Mouse (Mus musculus): ENCODE data around the gene Casp3. TPM values are rescaled to one million over a fixed set of nuclear protein-coding genes. Genes with fewer than 3 reads are reported as not detected.
A peak's percentile ranks its signal among the peaks of the same experiment; 100 is the strongest.
"Not testable (repeated sequence)": the region's sequence is repeated elsewhere in the genome, so short reads cannot be mapped to it uniquely, and the experiment has no call there.

Gene Casp3
- 22.6 and 28.9 TPM in 2 replicates for total RNA-seq (2021)
- long read RNA-seq, transcript Casp3-204 (7 exons, 2,601 nt) = major isoform, 22 of 36 reads
- long read RNA-seq, partial matches to known transcripts = 7 of 36 reads
- long read RNA-seq, other reads (novel, unspliced or antisense) = 3 of 36 reads

DNA sequence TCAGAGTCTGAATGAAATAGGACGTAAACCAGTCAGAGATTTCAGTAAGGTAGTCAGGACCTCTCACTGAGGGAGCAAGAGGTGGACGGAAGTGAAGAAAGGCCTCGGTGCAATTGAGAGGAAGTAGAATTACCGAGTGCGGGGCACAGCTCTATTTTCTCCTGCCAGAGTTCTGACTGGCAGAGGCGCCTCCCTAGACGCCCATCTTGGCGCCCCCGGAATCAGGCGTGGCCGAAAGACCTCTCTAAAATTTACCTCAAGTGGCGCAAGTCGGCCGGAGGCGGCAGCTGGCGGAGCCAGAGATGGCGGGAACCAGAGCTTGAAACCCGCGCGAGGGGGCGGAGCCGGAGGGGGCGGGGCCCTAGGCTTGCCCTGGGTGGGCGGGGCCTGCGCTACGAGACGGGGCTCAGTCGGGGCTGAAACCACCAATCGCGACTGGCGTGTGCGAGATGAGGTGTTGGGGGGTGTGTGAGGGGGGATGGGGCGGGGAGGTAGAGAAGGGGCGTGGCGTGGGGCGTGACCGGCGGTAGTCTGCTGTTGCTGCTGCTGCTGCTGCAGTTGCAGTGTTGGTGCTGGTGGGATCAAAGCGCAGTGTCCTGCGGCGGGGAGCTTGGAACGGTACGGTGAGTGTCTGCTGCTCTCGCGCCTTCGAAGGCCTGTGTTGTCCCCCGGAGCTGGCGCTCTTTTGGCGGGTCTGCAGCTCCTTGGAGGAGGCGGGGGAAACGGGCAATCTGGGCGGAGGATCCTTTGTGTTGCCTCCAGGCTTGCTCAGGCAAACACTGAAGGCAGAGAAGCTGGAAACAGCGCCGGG, at the start of gene Casp3, which contains the start of gene Primpol:
Gene Casp3, plus strand, starts transcription at position 413 of the 811 bp plus-strand sequence.
Gene Primpol, minus strand, starts transcription at position 334 of the 811 bp plus-strand sequence.
- DNase-seq = peak; percentile 99

GRCm38 (mm10) chr8:46567946-46568345, 49.1 kb upstream of the Casp3 start:
- DNase-seq = no peak

DNA sequence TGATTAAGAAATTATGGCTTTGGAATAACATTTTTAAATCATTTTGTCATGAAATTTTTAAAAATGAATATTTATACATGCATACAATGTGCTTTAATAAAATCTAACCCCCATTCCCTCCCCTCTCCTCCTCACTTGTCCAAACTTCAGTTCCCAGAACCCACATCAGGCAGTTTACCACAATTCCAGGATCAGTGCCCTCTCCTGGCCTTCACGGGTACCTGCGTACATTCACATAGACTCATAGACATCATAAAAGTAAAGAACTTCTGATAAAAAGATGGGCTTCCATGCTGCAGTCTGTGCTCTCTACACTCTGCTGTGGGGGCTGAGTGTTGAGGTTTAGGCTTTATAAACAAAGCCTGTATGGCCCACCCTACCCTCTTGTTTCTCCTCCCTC, 48.1 kb upstream of the Casp3 start:
- no peak for DNase-seq

DNA sequence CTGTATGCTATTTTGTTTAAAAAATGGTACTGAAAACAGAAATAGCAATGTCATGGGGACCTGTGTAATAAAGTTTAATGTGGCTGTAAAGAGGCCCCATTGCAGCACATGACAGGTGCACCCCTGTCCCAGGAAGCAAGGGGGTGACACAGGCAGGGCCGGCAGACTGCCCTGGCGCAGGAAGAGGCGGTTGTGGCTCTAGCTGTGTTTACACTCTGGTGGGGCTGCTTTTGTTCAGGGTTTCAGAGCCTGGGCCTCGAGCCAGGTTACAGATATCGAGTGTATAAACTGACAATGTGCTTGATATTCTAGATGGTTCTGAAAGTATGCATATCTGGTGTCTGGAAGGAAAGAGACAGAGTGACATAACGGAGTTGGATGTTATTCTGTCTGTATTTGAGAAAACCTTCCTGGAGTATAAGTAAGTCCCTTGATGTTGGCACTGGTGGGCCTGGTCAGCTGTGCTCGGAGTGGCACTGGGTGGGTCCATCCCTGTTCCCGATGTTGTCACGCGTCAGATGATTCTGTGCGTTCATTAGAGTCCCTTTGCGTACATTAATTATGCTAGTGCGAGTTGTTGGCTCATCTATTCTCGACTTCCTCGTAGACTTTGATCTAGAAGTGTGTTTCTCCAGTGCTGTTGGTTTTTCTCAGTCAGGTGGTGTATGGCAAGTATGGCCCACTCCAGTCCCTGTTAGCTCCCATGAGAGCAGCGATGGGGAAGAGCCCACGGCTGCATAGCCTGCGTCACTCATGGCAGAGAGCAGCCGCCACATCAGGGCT, 47.2 kb upstream of the Casp3 start:
- no peak for DNase-seq

DNA sequence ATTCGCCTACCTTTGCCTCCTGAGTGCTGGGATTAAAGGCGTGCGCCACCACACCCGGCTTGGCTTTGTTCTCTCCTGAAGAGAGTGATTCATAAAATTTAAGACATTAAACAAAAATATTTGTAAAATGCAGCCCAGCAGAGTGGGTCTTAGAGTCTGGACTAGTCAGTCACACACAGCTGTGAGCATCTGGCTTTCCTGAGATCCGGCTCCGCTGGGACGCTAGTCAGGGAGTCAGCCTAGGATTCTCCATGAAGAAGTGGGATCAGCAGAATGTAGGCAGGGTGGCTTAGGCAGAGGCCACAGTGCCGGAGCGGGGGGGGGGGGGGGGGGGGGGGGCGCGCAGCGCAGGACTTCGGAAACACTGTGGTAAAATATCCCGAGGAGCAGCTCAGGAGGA, 46.4 kb upstream of the Casp3 start:
- DNase-seq = no peak

GRCm38 (mm10) chr8:46573446-46573845, 43.6 kb upstream of the Casp3 start:
- DNase-seq = no peak

DNA sequence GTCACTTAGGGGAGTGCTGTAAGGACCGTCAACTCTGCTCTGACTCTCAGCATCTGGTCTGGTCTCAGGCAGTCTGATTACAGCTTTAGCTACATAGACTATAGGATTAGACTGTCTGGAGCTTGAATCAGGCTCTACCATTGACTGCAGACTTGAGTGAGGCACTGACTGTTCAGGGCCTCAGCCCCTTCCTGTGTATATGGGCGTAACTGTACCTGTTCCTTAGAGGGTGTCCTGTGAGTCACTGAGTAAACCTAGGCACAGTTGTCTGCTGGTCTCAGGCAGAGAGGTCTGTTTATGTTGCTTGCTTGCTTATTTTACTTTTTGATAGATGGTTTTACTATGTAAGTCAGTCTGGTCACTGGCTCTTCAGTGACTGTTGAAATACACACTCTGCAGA, 43.1 kb upstream of the Casp3 start:
- DNase-seq = no peak

DNA sequence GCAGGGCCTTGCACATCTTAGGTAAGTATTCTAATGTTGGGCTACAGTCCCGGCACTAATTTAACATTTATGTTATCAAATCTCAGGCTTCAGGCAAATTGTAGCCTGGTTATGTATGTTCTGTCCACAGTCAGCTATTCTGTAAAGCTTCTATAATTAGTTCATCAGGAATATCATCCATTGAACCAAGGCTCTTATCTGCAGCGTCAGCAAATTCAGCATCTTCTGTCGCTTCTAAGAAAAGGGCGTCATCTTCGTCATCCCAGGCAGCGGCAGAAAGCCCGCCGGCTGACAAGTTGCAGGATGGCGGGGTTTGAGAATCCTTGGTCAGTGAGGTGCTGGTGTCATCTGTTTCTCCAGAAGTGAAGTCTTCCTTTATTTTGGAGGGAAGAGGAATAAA, 38.3 kb upstream of the Casp3 start:
- no peak for DNase-seq

DNA sequence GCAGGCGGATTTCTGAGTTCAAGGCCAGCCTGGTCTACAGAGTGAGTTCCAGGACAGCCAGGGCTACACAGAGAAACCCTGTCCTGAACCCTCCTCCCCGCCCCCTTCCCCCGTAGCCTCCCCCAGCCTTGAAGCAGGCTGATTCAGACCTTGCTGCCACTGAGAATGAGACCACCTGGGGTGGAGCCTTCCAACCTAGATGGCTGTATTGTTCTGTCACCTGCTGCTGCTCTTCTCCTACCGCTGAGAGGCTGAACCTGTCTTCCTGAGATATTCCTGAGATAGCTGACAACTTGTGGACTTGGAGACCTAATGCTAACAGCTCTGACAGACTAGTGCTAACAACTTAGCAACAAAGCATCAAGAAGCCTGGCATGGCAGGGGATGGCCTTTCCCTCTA, 32.8 kb upstream of the Casp3 start:
- not testable (repeated sequence) for DNase-seq

GRCm38 (mm10) chr8:46585576-46585975, 31.5 kb upstream of the Casp3 start:
- DNase-seq = no peak

- DNase-seq = no peak
These were observed 29.2 kb upstream of the Casp3 start for GRCm38 (mm10) chr8:46587911-46588310.

- no peak for DNase-seq
These were observed 28.4 kb upstream of the Casp3 start for GRCm38 (mm10) chr8:46588663-46589062.

DNA sequence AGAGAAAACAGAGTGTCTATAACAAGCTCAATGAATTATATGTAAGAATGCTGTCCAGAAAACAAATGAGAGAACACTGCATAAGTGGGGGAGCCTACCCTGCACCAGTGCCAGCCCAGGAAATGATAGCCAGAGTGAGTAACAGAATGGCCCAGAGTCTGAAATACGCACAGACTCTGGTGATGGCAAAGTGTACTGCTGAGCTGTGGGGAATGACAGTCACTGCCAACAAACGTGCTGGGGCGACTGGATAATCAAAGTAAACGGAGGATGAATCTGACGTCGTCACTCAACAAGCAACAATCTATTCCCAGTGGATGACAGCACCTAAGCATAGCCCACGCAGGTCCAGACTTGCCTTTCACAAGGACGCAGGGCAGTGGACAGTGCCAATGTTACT, 24.0 kb upstream of the Casp3 start:
- DNase-seq = no peak

- DNase-seq = no peak
These were observed 23.3 kb upstream of the Casp3 start for GRCm38 (mm10) chr8:46593772-46594171.

GRCm38 (mm10) chr8:46595593-46595992, 21.5 kb upstream of the Casp3 start:
- DNase-seq = peak; percentile 17

- no peak for DNase-seq
These were observed 20.6 kb upstream of the Casp3 start for GRCm38 (mm10) chr8:46596530-46596929.

- no peak for DNase-seq
These were observed 19.7 kb upstream of the Casp3 start for GRCm38 (mm10) chr8:46597411-46597810.

GRCm38 (mm10) chr8:46598114-46598513, 19.0 kb upstream of the Casp3 start:
- DNase-seq = no peak

DNA sequence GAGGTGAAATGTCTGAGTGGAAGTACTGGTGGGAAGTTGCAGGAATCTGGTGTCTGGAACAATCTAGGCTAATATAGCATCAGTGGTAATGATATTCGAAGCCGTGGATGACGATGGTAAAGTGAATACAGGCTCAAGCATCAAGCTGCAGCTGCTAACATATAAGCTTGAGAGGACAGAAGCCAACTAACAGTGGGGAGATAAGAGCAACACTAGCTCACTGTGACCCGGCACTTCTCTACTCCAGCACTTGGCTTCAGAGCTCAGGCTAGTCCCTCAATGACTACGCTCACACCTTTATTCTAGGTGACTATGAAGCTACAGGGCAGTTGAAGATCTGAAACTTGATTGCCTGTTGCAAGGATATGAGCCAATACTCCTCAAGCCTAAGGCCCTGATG, 18.3 kb upstream of the Casp3 start:
- DNase-seq = no peak

- DNase-seq = no peak
These were observed 17.7 kb upstream of the Casp3 start for GRCm38 (mm10) chr8:46599314-46599904.

GRCm38 (mm10) chr8:46600959-46601707, 16.0 kb upstream of the Casp3 start:
- DNase-seq = no peak

GRCm38 (mm10) chr8:46603587-46603986, 13.5 kb upstream of the Casp3 start:
- DNase-seq = no peak

Data from adrenal gland, postnatal 25 days (tissue).